Mouse (Mus musculus): ENCODE measurements around the gene Fam90a1a. TPM values are rescaled to one million over a fixed set of nuclear protein-coding genes. Genes with fewer than 3 reads are reported as not detected.
"Not testable (repeated sequence)": the region's sequence is repeated elsewhere in the genome, so short reads cannot be mapped to it uniquely, and the experiment has no call there.

Gene Fam90a1a
- polyA plus RNA-seq (2012; rRNA removed): not detected in 2 replicates

DNA sequence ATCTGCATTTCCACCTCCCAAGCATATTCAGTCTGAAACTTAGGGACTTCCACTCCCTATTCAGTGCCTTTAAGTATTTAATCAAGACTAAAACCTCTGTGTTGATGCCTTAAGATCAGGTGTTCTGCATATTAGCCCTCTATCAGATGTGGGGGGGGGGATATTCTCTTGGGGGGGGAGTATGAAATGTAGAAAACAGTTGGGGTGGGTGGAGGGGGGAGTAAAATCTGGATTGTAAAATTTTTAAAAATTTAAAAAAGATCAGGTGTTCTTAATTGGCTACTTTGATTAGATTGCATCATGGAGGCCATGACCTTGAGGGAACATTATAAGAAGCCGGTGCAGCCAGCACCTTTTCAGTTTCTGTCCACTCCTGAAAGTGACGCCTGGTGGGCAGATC is at the start of gene Fam90a1a:
TSS of gene Fam90a1a (plus strand) at position 301 of the 400 bp plus-strand sequence.
- no peak for TF ChIP-seq CTCF (IDR thresholded peaks at IDR 0.05; ENCODE audit: extremely low read depth, insufficient read depth, insufficient read length, insufficient replicate concordance)
- TF ChIP-seq POLR2A (IDR thresholded peaks at IDR 0.05; ENCODE audit: low read depth, low read length): no peak

GRCm38 (mm10) chr8:21911931-21912330 is 46.6 kb upstream of the Fam90a1a start:
- no peak for DNase-seq (ENCODE audit: low read depth in 1 of 2, low spot score in 2 of 2)
- Histone ChIP-seq H3K4me1 (ENCODE audit: control insufficient read depth, insufficient read depth, insufficient read length) (no peaks in the 10 kb centered on the region), H3K27me3 (ENCODE audit: control insufficient read depth, insufficient read depth, low read length) (no peaks in the 10 kb centered on the region), H3K4me3 (ENCODE audit: extremely low read depth, insufficient read depth, insufficient read length) (no peak overlapping the region), H3K36me3 (ENCODE audit: control insufficient read depth, insufficient read depth, low read length) (no peaks in the 10 kb centered on the region), H3K27ac (ENCODE audit: insufficient read depth, low read length) (no peak overlapping the region)
- WGBS: 17% methylated on average over 1 of the region's 1 CpGs
- TF ChIP-seq CTCF (IDR thresholded peaks at IDR 0.05; ENCODE audit: extremely low read depth, insufficient read depth, insufficient read length, insufficient replicate concordance): no peak

More for the DNA sequence above, at the start of gene Fam90a1a:
- Histone ChIP-seq H3K27me3 (ENCODE audit: control insufficient read depth, insufficient read depth, low read length) (no peaks in the 10 kb centered on the region), H3K4me1 (ENCODE audit: control insufficient read depth, insufficient read depth, insufficient read length) (no peaks in the 10 kb centered on the region), H3K27ac (ENCODE audit: insufficient read depth, low read length) (no peak within 1 kb of the TSS), H3K36me3 (ENCODE audit: control insufficient read depth, insufficient read depth, low read length) (no peaks in the 10 kb centered on the region), H3K4me3 (ENCODE audit: extremely low read depth, insufficient read depth, insufficient read length) (no peak within 1 kb of the TSS)
- 89% methylated on average over 2 of the region's 2 CpGs for WGBS
- DNase-seq (ENCODE audit: low read depth in 1 of 2, low spot score in 2 of 2): no peak

- no peaks in the 10 kb centered on the region for H3K27me3 ChIP-seq (ENCODE audit: control insufficient read depth, insufficient read depth, low read length)
- no peaks in the 10 kb centered on the region for H3K4me1 ChIP-seq (ENCODE audit: control insufficient read depth, insufficient read depth, insufficient read length)
- no peak overlapping the region for H3K27ac ChIP-seq (ENCODE audit: insufficient read depth, low read length)
- TF ChIP-seq CTCF (IDR thresholded peaks at IDR 0.05; ENCODE audit: extremely low read depth, insufficient read depth, insufficient read length, insufficient replicate concordance): no peak
- no peak for TF ChIP-seq POLR2A (IDR thresholded peaks at IDR 0.05; ENCODE audit: low read depth, low read length)
- no peaks in the 10 kb centered on the region for H3K36me3 ChIP-seq (ENCODE audit: control insufficient read depth, insufficient read depth, low read length)
- no peak for DNase-seq (ENCODE audit: low read depth in 1 of 2, low spot score in 2 of 2)
- WGBS: 29% methylated on average over 2 of the region's 2 CpGs
- H3K4me3 ChIP-seq (ENCODE audit: extremely low read depth, insufficient read depth, insufficient read length): no peak overlapping the region
These were observed 46.0 kb upstream of the Fam90a1a start for GRCm38 (mm10) chr8:21912554-21912953.

DNA sequence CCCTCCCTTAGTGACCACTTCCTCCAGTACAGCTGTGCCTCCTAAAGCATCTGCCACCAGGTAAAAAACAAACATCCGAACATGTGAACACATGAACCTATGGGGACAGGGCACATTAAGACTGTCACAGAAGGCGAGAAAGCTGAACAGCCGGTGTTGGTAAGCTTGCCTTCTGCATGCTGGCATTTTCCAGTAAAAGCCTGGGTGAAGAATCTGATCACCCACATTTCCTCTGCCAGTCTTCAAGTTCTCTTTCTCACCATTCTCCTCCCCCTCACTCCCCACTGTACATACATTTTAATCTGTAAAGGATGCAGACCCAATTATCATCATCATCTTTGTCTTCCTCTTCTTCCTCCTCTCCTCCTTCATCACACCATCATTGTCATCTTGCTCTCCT is 42.9 kb upstream of the Fam90a1a start:
- H3K4me3 ChIP-seq (ENCODE audit: extremely low read depth, insufficient read depth, insufficient read length): no peak overlapping the region
- WGBS: 83% methylated on average over 3 of the region's 3 CpGs
- no peak for DNase-seq (ENCODE audit: low read depth in 1 of 2, low spot score in 2 of 2)
- no peaks in the 10 kb centered on the region for H3K4me1 ChIP-seq (ENCODE audit: control insufficient read depth, insufficient read depth, insufficient read length)
- H3K36me3 ChIP-seq (ENCODE audit: control insufficient read depth, insufficient read depth, low read length): no peaks in the 10 kb centered on the region
- TF ChIP-seq POLR2A (IDR thresholded peaks at IDR 0.05; ENCODE audit: low read depth, low read length): no peak
- no peak for TF ChIP-seq CTCF (IDR thresholded peaks at IDR 0.05; ENCODE audit: extremely low read depth, insufficient read depth, insufficient read length, insufficient replicate concordance)
- no peak overlapping the region for H3K27ac ChIP-seq (ENCODE audit: insufficient read depth, low read length)
- H3K27me3 ChIP-seq (ENCODE audit: control insufficient read depth, insufficient read depth, low read length): no peaks in the 10 kb centered on the region

DNA sequence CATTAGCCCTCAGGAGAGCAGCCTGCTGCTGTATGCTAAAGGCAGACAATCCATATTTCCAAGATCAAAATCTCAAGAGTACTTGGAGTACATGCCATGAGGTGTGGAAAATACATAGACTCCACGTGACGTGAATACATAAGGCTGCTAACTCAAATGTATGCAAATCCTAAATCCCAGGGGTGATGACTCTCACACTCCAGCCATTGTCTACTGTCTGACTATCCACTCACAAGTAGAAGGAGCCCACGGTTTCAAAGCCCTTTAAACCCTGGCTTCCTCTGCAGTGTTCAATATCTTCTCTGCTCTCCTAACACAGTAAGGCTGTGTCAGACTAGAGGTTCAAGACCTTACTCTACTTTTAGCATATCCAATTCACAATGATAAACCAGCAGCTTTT is 27.8 kb upstream of the Fam90a1a start:
- H3K27ac ChIP-seq (ENCODE audit: insufficient read depth, low read length); DNase-seq (ENCODE audit: low read depth in 1 of 2, low spot score in 2 of 2); H3K4me1 ChIP-seq (ENCODE audit: control insufficient read depth, insufficient read depth, insufficient read length); H3K36me3 ChIP-seq (ENCODE audit: control insufficient read depth, insufficient read depth, low read length); H3K4me3 ChIP-seq (ENCODE audit: extremely low read depth, insufficient read depth, insufficient read length); H3K27me3 ChIP-seq (ENCODE audit: control insufficient read depth, insufficient read depth, low read length): not testable (repeated sequence)
- 81% methylated on average over 3 of the region's 3 CpGs for WGBS

DNA sequence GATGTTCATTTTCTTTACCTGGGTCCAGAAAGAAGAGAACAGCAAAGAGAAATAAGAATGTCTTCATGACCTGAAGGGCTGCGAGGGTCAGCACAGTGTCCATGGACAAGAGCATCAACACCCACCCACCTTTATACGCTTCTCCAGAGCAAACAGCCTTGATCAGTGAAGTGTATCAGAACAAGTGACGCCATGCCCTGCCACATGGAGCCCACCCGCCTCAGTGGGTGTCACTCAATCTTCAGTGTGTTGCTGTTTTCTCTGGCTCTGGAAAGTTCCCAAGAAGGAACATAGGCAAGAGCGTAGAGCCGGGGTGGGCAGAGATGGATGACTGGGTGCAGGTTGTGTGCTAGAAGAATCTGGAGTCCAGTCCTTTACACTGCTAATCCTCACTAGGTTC is 25.9 kb upstream of the Fam90a1a start, which contains the start of gene Defb15:
TSS of gene Defb15 (minus strand) at position 101 of the 400 bp plus-strand sequence.
- WGBS: 78% methylated on average over 6 of the region's 6 CpGs

GRCm38 (mm10) chr8:21938052-21938451 is 20.5 kb upstream of the Fam90a1a start, which contains the start of gene Defb35:
TSS of gene Defb35 (plus strand) at chr8:21938352.
- not testable (repeated sequence) for H3K4me3 ChIP-seq (ENCODE audit: extremely low read depth, insufficient read depth, insufficient read length); H3K36me3 ChIP-seq (ENCODE audit: control insufficient read depth, insufficient read depth, low read length); H3K27ac ChIP-seq (ENCODE audit: insufficient read depth, low read length); DNase-seq (ENCODE audit: low read depth in 1 of 2, low spot score in 2 of 2); H3K27me3 ChIP-seq (ENCODE audit: control insufficient read depth, insufficient read depth, low read length); H3K4me1 ChIP-seq (ENCODE audit: control insufficient read depth, insufficient read depth, insufficient read length)
- 82% methylated on average over 4 of the region's 4 CpGs for WGBS

More for the DNA sequence above, 25.9 kb upstream of the Fam90a1a start, which contains the start of gene Defb15:
- Histone ChIP-seq H3K36me3 (ENCODE audit: control insufficient read depth, insufficient read depth, low read length) (no peaks in the 10 kb centered on the region), H3K27me3 (ENCODE audit: control insufficient read depth, insufficient read depth, low read length) (no peaks in the 10 kb centered on the region), H3K27ac (ENCODE audit: insufficient read depth, low read length) (no peak within 1 kb of the TSS), H3K4me3 (ENCODE audit: extremely low read depth, insufficient read depth, insufficient read length) (no peak within 1 kb of the TSS), H3K4me1 (ENCODE audit: control insufficient read depth, insufficient read depth, insufficient read length) (no peaks in the 10 kb centered on the region)
- TF ChIP-seq CTCF (IDR thresholded peaks at IDR 0.05; ENCODE audit: extremely low read depth, insufficient read depth, insufficient read length, insufficient replicate concordance) (no peak), POLR2A (IDR thresholded peaks at IDR 0.05; ENCODE audit: low read depth, low read length) (no peak)
- no peak for DNase-seq (ENCODE audit: low read depth in 1 of 2, low spot score in 2 of 2)
